Mouse (Mus musculus): Measurements from ENCODE around the gene Cx3cr1.

Gene Cx3cr1

GRCm38 (mm10) chr9:119890692-119891091 lies 179.0 kb downstream of the Cx3cr1 start:
- no peak for DNase-seq (ENCODE audit: low spot score in 2 of 2)

GRCm38 (mm10) chr9:119889446-119889845 lies 180.2 kb downstream of the Cx3cr1 start:
- DNase-seq (ENCODE audit: low spot score in 2 of 2) = no peak

- DNase-seq (ENCODE audit: low spot score in 2 of 2) = no peak
Observed at GRCm38 (mm10) chr9:119888843-119889246, 180.8 kb downstream of the Cx3cr1 start.

- no peak for DNase-seq (ENCODE audit: low spot score in 2 of 2)
Observed at GRCm38 (mm10) chr9:119887144-119887901, 182.4 kb downstream of the Cx3cr1 start.

- no peak for DNase-seq (ENCODE audit: low spot score in 2 of 2)
Observed at GRCm38 (mm10) chr9:119854170-119854569, 215.5 kb downstream of the Cx3cr1 start.

GRCm38 (mm10) chr9:119853071-119853846 lies 216.4 kb downstream of the Cx3cr1 start:
- no peak for DNase-seq (ENCODE audit: low spot score in 2 of 2)

GRCm38 (mm10) chr9:119852347-119853030 lies 217.2 kb downstream of the Cx3cr1 start:
- no peak for DNase-seq (ENCODE audit: low spot score in 2 of 2)

All from right cerebral cortex, postnatal 36 days (tissue).